In the genomic region with DNA sequence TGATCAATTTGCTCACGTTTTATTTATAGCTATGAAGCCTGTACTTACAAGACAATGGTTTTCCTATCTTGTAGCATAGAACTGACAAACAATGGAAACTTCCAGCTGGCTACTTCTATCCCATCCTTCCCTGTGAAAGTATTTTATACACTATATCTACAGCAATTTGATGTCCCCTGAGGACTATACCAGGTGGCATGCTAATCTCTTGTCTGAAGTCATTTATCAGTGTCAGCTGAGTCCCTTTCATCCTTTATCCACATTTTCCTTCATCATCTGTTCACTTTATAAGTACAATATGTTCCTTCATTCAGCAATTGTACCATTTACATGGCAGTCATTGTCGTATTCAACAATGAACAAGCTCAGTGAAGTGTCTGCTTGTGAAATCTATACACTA, we compare ENCODE assay signal across 22 mouse cellular contexts. TPM values are rescaled to one million over a fixed set of nuclear protein-coding genes. Genes with fewer than 3 reads are reported as not detected.
DNase-seq lines count a peak whose midpoint lies in the region; ATAC-seq and TF ChIP-seq lines count a peak whose summit lies in the region.
"Had no signal": no experiment of that assay in that cellular context is flagged by ENCODE, and none has a peak within 500 bp of the region (broad histone marks: within the 10 kb centered on the region; RNA-seq: fewer than 3 reads in every experiment).

No protein-coding gene starts in this region.

- H3K9me3 ChIP-seq in heart, embryonic 15.5 days (replicated peaks): no peaks in the 10 kb centered on the region
- H3K9me3 ChIP-seq in lung, postnatal 0 days (ENCODE audit: low read length): no peaks in the 10 kb centered on the region
- no peaks in the 10 kb centered on the region for H3K9me3 ChIP-seq in hindbrain, embryonic 12.5 days (replicated peaks)
- H3K9me3 ChIP-seq in hindbrain, postnatal 0 days (ENCODE audit: low read length): no peaks in the 10 kb centered on the region
- H3K9me3 ChIP-seq: forebrain, embryonic 10.5 days; limb, embryonic 10.5 days; liver, embryonic 15.5 days; lung, embryonic 15.5 days; stomach, embryonic 15.5 days had no signal

- TF ChIP-seq CTCF in lung, postnatal 0 days (IDR thresholded peaks at IDR 0.05): no peak
- no peak for TF ChIP-seq CTCF in hindbrain, postnatal 0 days (IDR thresholded peaks at IDR 0.05; ENCODE audit: low read depth)

- peak overlapping the region; percentile 26; the same call in 1 of the 2 replicates for H3K27ac ChIP-seq in heart, embryonic 15.5 days
- no peak overlapping the region for H3K27ac ChIP-seq in lung, postnatal 0 days (ENCODE audit: low read length)
- no peak overlapping the region for H3K27ac ChIP-seq in hindbrain, embryonic 12.5 days
- no peak overlapping the region for H3K27ac ChIP-seq in hindbrain, postnatal 0 days
- H3K27ac ChIP-seq: forebrain, embryonic 10.5 days; kidney, postnatal 0 days; limb, embryonic 10.5 days; liver, embryonic 15.5 days; lung, embryonic 15.5 days; stomach, embryonic 15.5 days had no signal

- TF ChIP-seq EP300 in lung, postnatal 0 days (IDR thresholded peaks at IDR 0.05): no peak

- H3K36me3 ChIP-seq in heart, embryonic 15.5 days: no peaks in the 10 kb centered on the region
- no peaks in the 10 kb centered on the region for H3K36me3 ChIP-seq in lung, postnatal 0 days (ENCODE audit: insufficient read depth, low read length)
- no peaks in the 10 kb centered on the region for H3K36me3 ChIP-seq in hindbrain, embryonic 12.5 days
- H3K36me3 ChIP-seq in hindbrain, postnatal 0 days (ENCODE audit: insufficient read depth, low read length): no peaks in the 10 kb centered on the region
- H3K36me3 ChIP-seq: forebrain, embryonic 10.5 days; limb, embryonic 10.5 days; liver, embryonic 15.5 days; lung, embryonic 15.5 days; stomach, embryonic 15.5 days had no signal

- H3K4me2 ChIP-seq in heart, embryonic 15.5 days: no peak overlapping the region
- no peak overlapping the region for H3K4me2 ChIP-seq in lung, postnatal 0 days (replicated peaks; ENCODE audit: low read depth, low read length)
- no peak overlapping the region for H3K4me2 ChIP-seq in hindbrain, embryonic 12.5 days (replicated peaks)
- H3K4me2 ChIP-seq in hindbrain, postnatal 0 days (ENCODE audit: low read depth, low read length): no peak overlapping the region
- H3K4me2 ChIP-seq: liver, embryonic 15.5 days; lung, embryonic 15.5 days; stomach, embryonic 15.5 days had no signal

- intact Hi-C loops in heart, postnatal 25 days (cut with DNase I): no loop called here

- no peak overlapping the region for H3K9ac ChIP-seq in heart, embryonic 15.5 days
- no peak overlapping the region for H3K9ac ChIP-seq in lung, postnatal 0 days (replicated peaks; ENCODE audit: low read depth)
- H3K9ac ChIP-seq in hindbrain, embryonic 12.5 days: no peak overlapping the region
- H3K9ac ChIP-seq in hindbrain, postnatal 0 days (replicated peaks; ENCODE audit: low read length): no peak overlapping the region
- H3K9ac ChIP-seq: liver, embryonic 15.5 days; lung, embryonic 15.5 days; stomach, embryonic 15.5 days had no signal

- 41% methylated on average over 2 of the region's 2 CpGs for WGBS in heart, embryonic 15.5 days
- WGBS in lung, postnatal 0 days: 47% methylated on average over 2 of the region's 2 CpGs
- WGBS in hindbrain, embryonic 12.5 days: 41% methylated on average over 2 of the region's 2 CpGs
- WGBS in hindbrain, postnatal 0 days: 28% methylated on average over 2 of the region's 2 CpGs

- peaks cover 11% of the 10 kb centered on the region for H3K4me1 ChIP-seq in heart, embryonic 15.5 days (replicated peaks)
- no peaks in the 10 kb centered on the region; the same call in 1 of the 2 replicates for H3K4me1 ChIP-seq in lung, postnatal 0 days (ENCODE audit: insufficient read depth, low read depth, low read length)
- H3K4me1 ChIP-seq in hindbrain, embryonic 12.5 days: peaks cover 2% of the 10 kb centered on the region; the same call in 1 of the 2 replicates
- H3K4me1 ChIP-seq in hindbrain, postnatal 0 days (ENCODE audit: insufficient read depth, low read length): no peaks in the 10 kb centered on the region
- H3K4me1 ChIP-seq: limb, embryonic 10.5 days; lung, embryonic 15.5 days had no signal

- DNase-seq in heart, postnatal 25 days (ENCODE audit: low spot score): no peak
- DNase-seq in lung, postnatal 0 days (ENCODE audit: low spot score): no peak
- DNase-seq in lung, postnatal 14 days: no peak
- DNase-seq in hindbrain, postnatal 0 days (ENCODE audit: low spot score): no peak
- DNase-seq in urinary bladder, postnatal 25 days (ENCODE audit: low spot score): no peak
- DNase-seq: gastrocnemius, postnatal 14 days; heart, adult 18-20 months; kidney, adult 2 months; liver; right cerebral cortex, adult 18-20 months; thymus, postnatal 25 days had no signal

- no peak overlapping the region for H3K4me3 ChIP-seq in heart, embryonic 15.5 days
- no peak overlapping the region for H3K4me3 ChIP-seq in lung, postnatal 0 days (ENCODE audit: low read depth, low read length)
- H3K4me3 ChIP-seq in hindbrain, embryonic 12.5 days: no peak overlapping the region
- no peak overlapping the region for H3K4me3 ChIP-seq in hindbrain, postnatal 0 days (ENCODE audit: low read length)
- H3K4me3 ChIP-seq: forebrain, embryonic 10.5 days; limb, embryonic 10.5 days; liver, embryonic 15.5 days; lung, embryonic 15.5 days; stomach, embryonic 15.5 days had no signal

- 0 out of 2 replicates have a peak, but pooled peaks have one; percentile 22 for ATAC-seq in heart, embryonic 15.5 days (replicated peaks; ENCODE audit: insufficient number of reproducible peaks, insufficient read depth, low FRiP score, low read depth)
- ATAC-seq in lung, postnatal 0 days: peak; percentile 16; the same call in 1 of the 2 replicates
- ATAC-seq in hindbrain, embryonic 12.5 days (ENCODE audit: low FRiP score): 0 out of 2 replicates have a peak, but pooled peaks have one; percentile 29
- 0 out of 2 replicates have a peak, but pooled peaks have one; percentile 50 for ATAC-seq in hindbrain, postnatal 0 days
- ATAC-seq in megakaryocyte progenitor cell, adult 5-6 weeks (replicated peaks; ENCODE audit: poor library complexity): no peak
- ATAC-seq: forebrain, embryonic 16.5 days; inflammation-experienced regulatory T-cells, adult 6 months had no signal

- H3K27me3 ChIP-seq in heart, embryonic 15.5 days: no peaks in the 10 kb centered on the region
- H3K27me3 ChIP-seq in lung, postnatal 0 days (replicated peaks; ENCODE audit: insufficient read depth, low read length): no peaks in the 10 kb centered on the region
- H3K27me3 ChIP-seq in hindbrain, embryonic 12.5 days: no peaks in the 10 kb centered on the region
- no peaks in the 10 kb centered on the region for H3K27me3 ChIP-seq in hindbrain, postnatal 0 days (ENCODE audit: insufficient read depth, low read length)
- H3K27me3 ChIP-seq: liver, embryonic 15.5 days; lung, embryonic 15.5 days; stomach, embryonic 15.5 days had no signal

RNA-seq across cellular contexts. Expression of gene Trdmt1, which starts 17.3 kb away (rescaled TPM):
- 7.6 and 8.1 TPM in 2 replicates for polyA plus RNA-seq in heart, embryonic 15.5 days (2015; fragmentation: Nextera tagmentation; extraction: Ambion mirVana)
- total RNA-seq in heart, postnatal 25 days (2021): 1 to 10 TPM; 6.8 to 8.6 TPM
- polyA plus RNA-seq in lung, postnatal 0 days (2015; fragmentation: Nextera tagmentation; extraction: Ambion mirVana): 9.8 and 10.1 TPM in 2 replicates
- 6.4 and 7.9 TPM in 2 replicates for polyA plus RNA-seq in hindbrain, embryonic 12.5 days (2016; fragmentation: Nextera tagmentation; extraction: Ambion mirVana)
- 6.1 and 7.5 TPM in 2 replicates for total RNA-seq in hindbrain, postnatal 0 days (2014; rRNA removed)
- 6.2 and 6.8 TPM in 2 replicates for polyA plus RNA-seq in hindbrain, postnatal 0 days (2015; fragmentation: Nextera tagmentation; extraction: Ambion mirVana)
- 13.9 and 14.4 TPM in 2 replicates for total RNA-seq in megakaryocyte progenitor cell, adult 5-6 weeks (2015)
- 16.4 and 17.7 TPM in 2 replicates for total RNA-seq in megakaryocyte progenitor cell, adult 5-6 weeks (2017)

RNA-seq across cellular contexts. Expression of gene Cubn, which starts 35.5 kb away (rescaled TPM):
- polyA plus RNA-seq in heart, embryonic 15.5 days (2015; fragmentation: Nextera tagmentation; extraction: Ambion mirVana): 0.26 and 0.30 TPM in 2 replicates
- total RNA-seq in heart, postnatal 25 days (2021): 1 to 10 TPM in 1 of 2 experiments, under 1 TPM in 1; 0.94 to 1.2 TPM
- 0.24 and 0.32 TPM in 2 replicates for polyA plus RNA-seq in lung, postnatal 0 days (2015; fragmentation: Nextera tagmentation; extraction: Ambion mirVana)
- polyA plus RNA-seq in hindbrain, embryonic 12.5 days (2016; fragmentation: Nextera tagmentation; extraction: Ambion mirVana): 0.29 and 0.32 TPM in 2 replicates
- 1.0 and 1.6 TPM in 2 replicates for total RNA-seq in hindbrain, postnatal 0 days (2014; rRNA removed)
- 0.32 and 0.41 TPM in 2 replicates for polyA plus RNA-seq in hindbrain, postnatal 0 days (2015; fragmentation: Nextera tagmentation; extraction: Ambion mirVana)
- not detected in 2 replicates for total RNA-seq in megakaryocyte progenitor cell, adult 5-6 weeks (2015)
- total RNA-seq in megakaryocyte progenitor cell, adult 5-6 weeks (2017): not detected in 2 replicates

RNA-seq across cellular contexts. Expression of gene Vim, which starts 46.6 kb away (rescaled TPM):
- 867 and 926 TPM in 2 replicates for polyA plus RNA-seq in heart, embryonic 15.5 days (2015; fragmentation: Nextera tagmentation; extraction: Ambion mirVana)
- 100 to 1,000 TPM; 334 to 431 TPM for total RNA-seq in heart, postnatal 25 days (2021)
- polyA plus RNA-seq in lung, postnatal 0 days (2015; fragmentation: Nextera tagmentation; extraction: Ambion mirVana): 1,068 and 1,145 TPM in 2 replicates
- 1,011 and 1,056 TPM in 2 replicates for polyA plus RNA-seq in hindbrain, embryonic 12.5 days (2016; fragmentation: Nextera tagmentation; extraction: Ambion mirVana)
- 965 and 1,051 TPM in 2 replicates for total RNA-seq in hindbrain, postnatal 0 days (2014; rRNA removed)
- 417 and 451 TPM in 2 replicates for polyA plus RNA-seq in hindbrain, postnatal 0 days (2015; fragmentation: Nextera tagmentation; extraction: Ambion mirVana)
- total RNA-seq in megakaryocyte progenitor cell, adult 5-6 weeks (2015): 816 and 1,066 TPM in 2 replicates
- 743 and 949 TPM in 2 replicates for total RNA-seq in megakaryocyte progenitor cell, adult 5-6 weeks (2017)
